Mouse (Mus musculus) C2C12 (cell line): Measurements from ENCODE around the gene Pdzk1ip1.

Experiments used
- CEBPB ChIP-seq: IDR thresholded peaks from one replicate; pipeline ENCODE4 v1.6.1; 2011; ENCODE audit warnings: low read depth, mild to moderate bottlenecking, control low read depth, moderate library complexity
- CTCF ChIP-seq: IDR thresholded peaks from one replicate; pipeline ENCODE4 v1.5.1; 2011; ENCODE audit not compliant: control insufficient read depth, insufficient read depth, insufficient read length
- MAX ChIP-seq: IDR thresholded peaks from one replicate; pipeline ENCODE4 v1.6.1; 2011; ENCODE audit warnings: mild to moderate bottlenecking, control low read depth
- MYOD1 ChIP-seq: IDR thresholded peaks from one replicate; pipeline ENCODE4 v1.6.1; 2011; ENCODE audit warnings: low read depth; ENCODE audit not compliant: control insufficient read depth, insufficient read length
- USF1 ChIP-seq: IDR thresholded peaks from one replicate; pipeline ENCODE4 v1.6.1; 2011; ENCODE audit warnings: low read depth, mild to moderate bottlenecking, control low read depth, moderate library complexity

DNA sequence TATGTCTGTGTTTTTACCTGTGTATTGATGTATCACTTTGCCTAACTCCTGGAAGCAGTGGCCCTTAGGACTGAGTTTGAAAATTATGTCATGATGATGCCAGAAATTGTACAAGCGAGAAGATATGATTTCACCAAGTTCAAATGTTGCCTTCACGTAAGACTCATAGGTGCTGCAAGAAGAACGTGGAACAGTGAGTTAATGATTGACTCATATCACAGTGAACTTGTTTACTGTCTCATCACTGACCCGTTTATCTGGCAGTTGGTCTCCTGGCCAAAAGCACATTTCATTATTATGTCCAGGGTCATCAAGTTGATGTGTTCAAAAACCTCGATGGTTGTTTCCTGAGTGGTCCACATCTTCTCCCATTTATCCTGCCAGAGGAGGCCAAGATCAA, 33.1 kb downstream of the Pdzk1ip1 start:
- no peak for TF ChIP-seq CTCF
- no peak for TF ChIP-seq MAX
- no peak for TF ChIP-seq CEBPB
- TF ChIP-seq USF1: no peak
- TF ChIP-seq MYOD1: no peak
